Mouse (Mus musculus) CH12.LX (cell line): ENCODE results near the gene Gpr15.

Experiments
- BHLHE40 ChIP-seq: IDR thresholded peaks from 2 replicates; pipeline ENCODE4 v1.6.1; 2011; ENCODE audit warnings: mild to moderate bottlenecking, low read depth, low read length, improper control_type of control experiment
- CTCF ChIP-seq, 2 experiments: IDR thresholded peaks in 1 of 2; conservative IDR thresholded peaks in 1 of 2; 2 replicates each; pipeline ENCODE4 v1.5.1; 2011 to 2012; ENCODE audit warnings: low read depth in 2 of 2, low read length in 2 of 2, improper control_type of control experiment in 1 of 2, inconsistent platforms in 1 of 2, mild to moderate bottlenecking in 1 of 2, moderate library complexity in 1 of 2
- EP300 ChIP-seq: IDR thresholded peaks from 2 replicates; pipeline ENCODE4 v1.6.1; 2011; ENCODE audit warnings: low read length, improper control_type of control experiment
- ETS1 ChIP-seq: conservative IDR thresholded peaks from 2 replicates; pipeline ENCODE4 v1.6.1; 2012; ENCODE audit warnings: low read depth, mild to moderate bottlenecking, inconsistent platforms, low read length, improper control_type of control experiment, moderate library complexity
- GABPA ChIP-seq: IDR thresholded peaks from 2 replicates; pipeline ENCODE4 v1.6.1; 2012; ENCODE audit warnings: low read depth, low read length, improper control_type of control experiment, inconsistent platforms; ENCODE audit not compliant: insufficient replicate concordance
- HCFC1 ChIP-seq: IDR thresholded peaks from 2 replicates; pipeline ENCODE4 v1.6.1; 2012; ENCODE audit warnings: low read depth, mild to moderate bottlenecking, inconsistent platforms, low read length, improper control_type of control experiment
- MAFK ChIP-seq: IDR thresholded peaks from 2 replicates; pipeline ENCODE4 v1.6.1; 2011; ENCODE audit warnings: low read length, improper control_type of control experiment; ENCODE audit not compliant: insufficient replicate concordance
- MXI1 ChIP-seq: IDR thresholded peaks from 2 replicates; pipeline ENCODE4 v1.6.1; 2011; ENCODE audit warnings: mild to moderate bottlenecking, low read depth, low read length, improper control_type of control experiment
- NRF1 ChIP-seq: IDR thresholded peaks from 2 replicates; pipeline ENCODE4 v1.6.1; 2014; ENCODE audit warnings: low read depth, mild to moderate bottlenecking, inconsistent platforms, low read length, improper control_type of control experiment, moderate library complexity
- PAX5 ChIP-seq: IDR thresholded peaks from 2 replicates; pipeline ENCODE4 v1.6.1; 2012; ENCODE audit warnings: low read length, inconsistent platforms, mixed read lengths
- POLR2A ChIP-seq: IDR thresholded peaks from 2 replicates; pipeline ENCODE4 v1.6.1; 2011; ENCODE audit warnings: low read depth, mild to moderate bottlenecking, improper control_type of control experiment, low read length
- POLR2AphosphoS2 ChIP-seq: IDR thresholded peaks from 2 replicates; pipeline ENCODE4 v1.6.1; 2011; ENCODE audit warnings: low read depth, low read length, improper control_type of control experiment
- RAD21 ChIP-seq: IDR thresholded peaks from 2 replicates; pipeline ENCODE4 v1.6.1; 2011; ENCODE audit warnings: low read depth, mild to moderate bottlenecking, low read length, improper control_type of control experiment, moderate library complexity
- SIN3A ChIP-seq: IDR thresholded peaks from 2 replicates; pipeline ENCODE4 v1.6.1; 2012; ENCODE audit warnings: low read length, improper control_type of control experiment, inconsistent platforms

- TF ChIP-seq MAFK (no peak), PAX5 (no peak), CTCF (conservative IDR thresholded peaks at IDR 0.05 in 1 of 2, IDR thresholded peaks at IDR 0.05 in 1 of 2; ENCODE audit: low read depth in 2 of 2, low read length in 2 of 2) (no peak), EP300 (no peak), BHLHE40 (no peak), POLR2AphosphoS2 (no peak), HCFC1 (no peak), POLR2A (no peak), RAD21 (no peak), GABPA (no peak), SIN3A (no peak), ETS1 (no peak), NRF1 (no peak), MXI1 (no peak)
These were observed 46.5 kb downstream of the Gpr15 start for GRCm38 (mm10) chr16:58672396-58672795.
